Mouse (Mus musculus): ENCODE measurements around the gene Foxn3. TPM values are rescaled to one million over a fixed set of nuclear protein-coding genes. Genes with fewer than 3 reads are reported as not detected.

The Foxn3 gene
- polyA plus RNA-seq, 1 experiment = 37.8 TPM

DNA sequence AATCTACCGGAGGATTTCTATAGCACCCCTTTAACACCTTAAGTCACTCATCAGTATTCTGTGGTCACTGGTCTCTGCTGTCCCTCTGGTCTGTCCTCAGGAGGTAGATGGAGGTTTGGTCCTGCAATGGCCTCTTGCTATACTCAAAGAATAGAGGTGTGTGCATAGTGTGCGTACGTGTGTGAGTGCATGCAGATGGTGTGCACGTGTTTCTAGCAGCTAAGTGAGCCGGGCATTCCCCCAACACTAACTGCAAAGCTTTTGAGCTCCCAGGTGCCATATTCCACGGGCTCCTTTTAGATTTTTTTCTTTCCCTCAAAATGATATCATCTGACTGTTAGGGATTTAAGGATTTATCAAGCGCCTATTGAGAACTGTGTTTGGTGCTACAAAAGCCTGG, 269.9 kb downstream of the Foxn3 start:
- 74% methylated on average over 7 of the region's 7 CpGs for WGBS
- Histone ChIP-seq H3K36me3 (ENCODE audit: control insufficient read depth, insufficient read depth, low read length) (no peaks in the 10 kb centered on the region; the same call in none of the 2 replicates), H3K27me3 (ENCODE audit: control insufficient read depth, insufficient read depth, low read length) (no peaks in the 10 kb centered on the region), H3K4me1 (ENCODE audit: control insufficient read depth, insufficient read depth, insufficient read length) (peaks cover 3% of the 10 kb centered on the region; the same call in 1 of the 2 replicates), H3K4me3 (ENCODE audit: extremely low read depth, insufficient read depth, insufficient read length) (no peak overlapping the region), H3K27ac (ENCODE audit: insufficient read depth, low read length) (no peak overlapping the region)
- no peak for TF ChIP-seq CTCF (IDR thresholded peaks at IDR 0.05; ENCODE audit: extremely low read depth, insufficient read depth, insufficient read length, insufficient replicate concordance)
- TF ChIP-seq POLR2A (IDR thresholded peaks at IDR 0.05; ENCODE audit: low read depth, low read length) = no peak
- DNase-seq (ENCODE audit: low read depth in 1 of 2, low spot score in 2 of 2) = no peak

DNA sequence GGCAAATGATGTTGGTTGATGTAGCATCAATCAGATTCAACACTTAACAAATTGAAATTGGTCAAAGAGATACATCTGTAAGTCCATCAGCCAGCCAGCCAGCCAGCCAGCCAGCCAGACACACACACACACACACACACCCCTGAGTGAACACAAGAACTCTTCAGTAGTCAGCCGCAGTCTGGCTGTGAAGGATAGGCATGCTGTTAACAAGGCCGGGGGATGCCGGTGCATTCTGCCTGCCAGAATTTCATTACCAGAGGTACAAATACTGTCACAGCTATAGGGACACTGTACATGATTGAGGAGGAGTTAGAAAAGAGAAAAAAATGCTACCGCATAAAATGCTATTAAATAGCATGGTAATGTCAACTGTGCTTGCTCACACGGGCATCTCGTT, 271.2 kb downstream of the Foxn3 start:
- Histone ChIP-seq H3K4me3 (ENCODE audit: extremely low read depth, insufficient read depth, insufficient read length) (no peak overlapping the region), H3K27me3 (ENCODE audit: control insufficient read depth, insufficient read depth, low read length) (no peaks in the 10 kb centered on the region), H3K4me1 (ENCODE audit: control insufficient read depth, insufficient read depth, insufficient read length) (peaks cover 11% of the 10 kb centered on the region; the same call in 1 of the 2 replicates), H3K27ac (ENCODE audit: insufficient read depth, low read length) (no peak overlapping the region), H3K36me3 (ENCODE audit: control insufficient read depth, insufficient read depth, low read length) (peaks cover 1% of the 10 kb centered on the region)
- no peak for DNase-seq (ENCODE audit: low read depth in 1 of 2, low spot score in 2 of 2)
- TF ChIP-seq POLR2A (IDR thresholded peaks at IDR 0.05; ENCODE audit: low read depth, low read length) (no peak), CTCF (IDR thresholded peaks at IDR 0.05; ENCODE audit: extremely low read depth, insufficient read depth, insufficient read length, insufficient replicate concordance) (no peak)
- 94% methylated on average over 6 of the region's 6 CpGs for WGBS

DNA sequence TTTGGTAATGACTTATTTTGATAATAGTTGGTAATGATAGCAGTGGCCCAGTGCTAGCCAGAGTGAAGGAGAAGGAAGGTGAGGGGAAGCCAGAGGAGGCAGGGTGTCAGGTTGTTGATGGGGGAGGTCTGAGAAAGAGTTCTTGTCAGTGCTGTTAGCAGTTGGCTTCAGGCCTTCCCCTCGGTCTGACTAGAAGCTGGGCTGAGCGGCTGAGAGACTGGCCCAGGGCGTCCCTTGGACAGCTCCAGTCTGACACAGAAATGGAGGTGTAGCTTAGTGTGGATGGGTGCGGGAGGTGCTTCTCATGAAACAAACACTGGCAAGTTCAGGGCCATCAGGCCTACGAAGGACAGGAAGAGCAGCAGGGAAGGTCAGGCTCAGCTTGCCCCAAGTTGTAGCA, 276.3 kb downstream of the Foxn3 start:
- DNase-seq (ENCODE audit: low read depth in 1 of 2, low spot score in 2 of 2) = no peak
- TF ChIP-seq CTCF (IDR thresholded peaks at IDR 0.05; ENCODE audit: extremely low read depth, insufficient read depth, insufficient read length, insufficient replicate concordance) = no peak
- no peak for TF ChIP-seq POLR2A (IDR thresholded peaks at IDR 0.05; ENCODE audit: low read depth, low read length)
- Histone ChIP-seq H3K27ac (ENCODE audit: insufficient read depth, low read length) (no peak overlapping the region), H3K27me3 (ENCODE audit: control insufficient read depth, insufficient read depth, low read length) (no peaks in the 10 kb centered on the region), H3K4me3 (ENCODE audit: extremely low read depth, insufficient read depth, insufficient read length) (no peak overlapping the region), H3K36me3 (ENCODE audit: control insufficient read depth, insufficient read depth, low read length) (peaks cover 1% of the 10 kb centered on the region), H3K4me1 (ENCODE audit: control insufficient read depth, insufficient read depth, insufficient read length) (peaks cover 28% of the 10 kb centered on the region; the same call in 1 of the 2 replicates)
- 80% methylated on average over 5 of the region's 5 CpGs for WGBS

DNA sequence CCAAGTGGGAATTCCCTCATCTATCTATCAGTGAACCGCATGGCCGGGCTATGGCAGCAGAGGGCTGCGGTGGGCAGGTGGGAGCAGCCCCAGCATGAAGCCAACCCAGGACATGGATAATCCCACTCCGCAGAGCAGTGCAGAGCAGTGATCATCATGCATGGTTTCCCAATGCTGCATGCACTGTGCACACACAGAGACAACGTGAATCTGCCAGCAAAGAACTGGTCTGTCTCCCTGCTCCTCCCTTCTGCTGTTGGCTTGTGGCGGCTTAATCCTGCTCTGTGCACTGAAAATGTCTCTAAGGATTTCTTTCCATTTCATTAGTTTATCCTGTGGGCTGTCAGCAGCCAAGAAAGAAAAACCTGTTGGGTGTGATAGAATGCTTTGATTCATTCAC, 276.7 kb downstream of the Foxn3 start:
- no peak for TF ChIP-seq CTCF (IDR thresholded peaks at IDR 0.05; ENCODE audit: extremely low read depth, insufficient read depth, insufficient read length, insufficient replicate concordance)
- no peak for TF ChIP-seq POLR2A (IDR thresholded peaks at IDR 0.05; ENCODE audit: low read depth, low read length)

DNA sequence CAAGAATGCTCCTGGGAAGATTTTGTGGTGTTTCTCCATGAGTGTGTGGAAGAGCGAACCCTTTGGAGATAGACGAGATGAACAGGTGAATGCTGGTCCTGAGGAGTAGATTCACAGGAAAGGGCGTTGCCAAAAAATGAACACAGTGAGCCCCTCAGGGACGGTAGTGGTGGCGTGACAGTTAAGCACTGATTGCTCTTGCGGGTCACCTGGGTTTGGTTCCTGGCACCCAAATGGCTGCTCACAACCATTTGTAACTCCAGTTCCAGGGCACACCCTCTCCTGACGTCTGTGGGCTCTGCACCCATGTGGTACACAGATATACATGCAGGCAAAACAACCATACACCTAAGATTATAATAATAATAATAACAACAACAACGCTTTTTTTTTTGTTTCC, 277.7 kb downstream of the Foxn3 start:
- H3K27me3 ChIP-seq (ENCODE audit: control insufficient read depth, insufficient read depth, low read length) = no peaks in the 10 kb centered on the region
- H3K4me1 ChIP-seq (ENCODE audit: control insufficient read depth, insufficient read depth, insufficient read length) = peaks cover 28% of the 10 kb centered on the region; the same call in 1 of the 2 replicates
- DNase-seq (ENCODE audit: low read depth in 1 of 2, low spot score in 2 of 2) = no peak
- no peak overlapping the region for H3K4me3 ChIP-seq (ENCODE audit: extremely low read depth, insufficient read depth, insufficient read length)
- peaks cover 1% of the 10 kb centered on the region; the same call in 1 of the 2 replicates for H3K36me3 ChIP-seq (ENCODE audit: control insufficient read depth, insufficient read depth, low read length)
- TF ChIP-seq POLR2A (IDR thresholded peaks at IDR 0.05; ENCODE audit: low read depth, low read length) (no peak), CTCF (IDR thresholded peaks at IDR 0.05; ENCODE audit: extremely low read depth, insufficient read depth, insufficient read length, insufficient replicate concordance) (no peak)
- 60% methylated on average over 8 of the region's 8 CpGs for WGBS
- H3K27ac ChIP-seq (ENCODE audit: insufficient read depth, low read length) = no peak overlapping the region

More for the DNA sequence above, 276.7 kb downstream of the Foxn3 start:
- Histone ChIP-seq H3K4me1 (ENCODE audit: control insufficient read depth, insufficient read depth, insufficient read length) (peaks cover 28% of the 10 kb centered on the region; the same call in 1 of the 2 replicates), H3K27me3 (ENCODE audit: control insufficient read depth, insufficient read depth, low read length) (no peaks in the 10 kb centered on the region), H3K27ac (ENCODE audit: insufficient read depth, low read length) (no peak overlapping the region), H3K36me3 (ENCODE audit: control insufficient read depth, insufficient read depth, low read length) (peaks cover 1% of the 10 kb centered on the region), H3K4me3 (ENCODE audit: extremely low read depth, insufficient read depth, insufficient read length) (no peak overlapping the region)
- no peak for DNase-seq (ENCODE audit: low read depth in 1 of 2, low spot score in 2 of 2)
- 83% methylated on average over 6 of the region's 6 CpGs for WGBS

DNA sequence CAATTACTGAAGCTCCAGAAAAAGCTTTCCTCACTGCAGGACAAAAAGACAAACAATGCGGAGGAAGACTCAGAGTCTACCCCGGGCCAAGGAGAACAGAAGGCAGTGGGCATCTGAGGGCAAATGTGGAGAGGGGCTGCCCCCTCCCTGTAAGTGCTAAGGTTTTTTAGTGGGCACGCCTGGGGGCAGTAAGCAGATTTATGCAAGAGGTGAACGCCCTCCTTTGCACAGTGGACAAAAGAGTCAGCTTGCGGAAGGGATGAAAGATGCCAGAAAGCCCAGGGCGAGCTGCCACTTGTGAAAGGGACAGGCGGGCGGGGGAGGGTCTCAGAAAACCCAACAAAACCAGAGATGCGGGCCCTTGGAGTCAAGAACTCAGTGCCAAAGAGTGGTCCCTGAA, 278.2 kb downstream of the Foxn3 start:
- DNase-seq (ENCODE audit: low read depth in 1 of 2, low spot score in 2 of 2) = no peak
- Histone ChIP-seq H3K27me3 (ENCODE audit: control insufficient read depth, insufficient read depth, low read length) (no peaks in the 10 kb centered on the region), H3K4me1 (ENCODE audit: control insufficient read depth, insufficient read depth, insufficient read length) (peaks cover 28% of the 10 kb centered on the region; the same call in 1 of the 2 replicates), H3K36me3 (ENCODE audit: control insufficient read depth, insufficient read depth, low read length) (peaks cover 1% of the 10 kb centered on the region; the same call in 1 of the 2 replicates), H3K27ac (ENCODE audit: insufficient read depth, low read length) (no peak overlapping the region), H3K4me3 (ENCODE audit: extremely low read depth, insufficient read depth, insufficient read length) (no peak overlapping the region)
- TF ChIP-seq CTCF (IDR thresholded peaks at IDR 0.05; ENCODE audit: extremely low read depth, insufficient read depth, insufficient read length, insufficient replicate concordance) (no peak), POLR2A (IDR thresholded peaks at IDR 0.05; ENCODE audit: low read depth, low read length) (no peak)
- 80% methylated on average over 9 of the region's 9 CpGs for WGBS

DNA sequence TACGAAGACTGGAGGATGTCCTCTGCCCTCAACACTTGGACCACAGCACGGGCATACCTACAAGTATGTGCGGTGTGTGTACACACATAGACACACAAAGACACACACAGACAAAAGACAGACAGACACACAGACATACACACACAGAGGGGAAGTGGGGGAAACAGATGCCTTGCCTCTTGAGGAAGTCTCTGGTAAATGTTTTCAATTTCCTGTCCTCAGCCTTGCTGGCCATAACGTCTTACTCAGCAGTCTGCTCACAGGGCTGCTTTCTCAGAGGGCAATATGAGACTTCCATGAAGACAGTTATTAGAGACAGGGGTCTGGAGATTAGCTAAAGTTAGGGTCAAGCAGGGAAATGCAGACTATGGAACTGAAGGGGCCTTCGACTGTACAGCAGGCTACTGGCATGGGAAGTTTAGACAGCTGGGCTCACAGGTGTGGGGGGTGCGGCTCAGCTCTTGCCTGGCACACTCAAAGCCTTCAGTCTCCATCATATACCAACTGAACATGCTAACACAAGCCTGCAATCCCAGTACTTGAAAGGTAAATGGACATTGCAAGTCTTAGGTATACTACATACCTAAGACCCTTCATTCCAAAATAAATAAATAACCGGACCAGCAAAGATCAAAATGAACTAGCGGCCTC, 278.8 kb downstream of the Foxn3 start:
- WGBS = 39% methylated on average over 8 of the region's 8 CpGs
- Histone ChIP-seq H3K36me3 (ENCODE audit: control insufficient read depth, insufficient read depth, low read length) (peaks cover 1% of the 10 kb centered on the region; the same call in 1 of the 2 replicates), H3K4me1 (ENCODE audit: control insufficient read depth, insufficient read depth, insufficient read length) (peaks cover 28% of the 10 kb centered on the region; the same call in 1 of the 2 replicates), H3K4me3 (ENCODE audit: extremely low read depth, insufficient read depth, insufficient read length) (no peak overlapping the region), H3K27ac (ENCODE audit: insufficient read depth, low read length) (0 out of 2 replicates have a peak overlapping the region, but pooled peaks have one; percentile 2), H3K27me3 (ENCODE audit: control insufficient read depth, insufficient read depth, low read length) (no peaks in the 10 kb centered on the region)
- DNase-seq (ENCODE audit: low read depth in 1 of 2, low spot score in 2 of 2) = no peak
- TF ChIP-seq POLR2A (IDR thresholded peaks at IDR 0.05; ENCODE audit: low read depth, low read length) (no peak), CTCF (IDR thresholded peaks at IDR 0.05; ENCODE audit: extremely low read depth, insufficient read depth, insufficient read length, insufficient replicate concordance) (no peak)

All from spleen, adult 2 months (tissue).